ENCODE assay signal across 9 mouse cellular contexts in the genomic region with DNA sequence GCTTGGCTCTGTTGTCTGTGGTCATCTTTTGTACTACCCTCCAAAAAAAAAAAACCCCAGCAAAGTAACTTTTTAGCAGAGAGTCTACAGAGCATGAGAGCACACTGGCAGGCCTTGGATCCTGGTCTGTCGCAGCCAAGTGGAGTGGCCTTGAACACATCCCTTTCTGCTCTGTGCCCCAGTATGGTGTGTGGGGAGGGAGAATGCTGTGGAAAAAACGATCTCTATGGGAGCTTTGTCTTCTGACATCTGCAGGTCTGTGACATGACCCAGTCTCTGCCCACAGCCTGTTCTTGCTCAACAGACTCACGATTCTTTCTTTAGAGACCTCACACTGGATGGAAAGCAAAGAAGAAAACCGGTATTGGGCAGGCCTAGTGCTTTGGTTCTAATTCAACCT. TPM values are rescaled to one million over a fixed set of nuclear protein-coding genes. Genes with fewer than 3 reads are reported as not detected.
DNase-seq lines count a peak whose midpoint lies in the region; ATAC-seq lines count a peak whose summit lies in the region.
"Had no signal": no experiment of that assay in that cellular context is flagged by ENCODE, and none has a peak within 500 bp of the region (broad histone marks: within the 10 kb centered on the region; RNA-seq: fewer than 3 reads in every experiment).

No protein-coding gene starts in this region.

- peak overlapping the region; percentile 95 for H3K4me2 ChIP-seq in heart, embryonic 12.5 days
- H3K4me2 ChIP-seq in forebrain, embryonic 16.5 days (ENCODE audit: low read length): peak overlapping the region; percentile 85
- H3K4me2 ChIP-seq in liver, embryonic 16.5 days (ENCODE audit: low read depth, low read length): peak overlapping the region; percentile 87

- H3K4me3 ChIP-seq in heart, embryonic 12.5 days: peak overlapping the region; percentile 87
- peak overlapping the region; percentile 88 for H3K4me3 ChIP-seq in forebrain, embryonic 16.5 days (replicated peaks; ENCODE audit: low read length)
- H3K4me3 ChIP-seq in liver, embryonic 16.5 days (ENCODE audit: low read depth, low read length): no peak overlapping the region

- H3K27me3 ChIP-seq in heart, embryonic 12.5 days (replicated peaks): no peaks in the 10 kb centered on the region
- H3K27me3 ChIP-seq in forebrain, embryonic 16.5 days (replicated peaks; ENCODE audit: control insufficient read depth, insufficient read depth, low read length): no peaks in the 10 kb centered on the region
- no peaks in the 10 kb centered on the region for H3K27me3 ChIP-seq in liver, embryonic 16.5 days (ENCODE audit: control insufficient read depth, insufficient read depth, low read depth, low read length)

- no peaks in the 10 kb centered on the region for H3K9me3 ChIP-seq in heart, embryonic 12.5 days (replicated peaks)
- no peaks in the 10 kb centered on the region for H3K9me3 ChIP-seq in forebrain, embryonic 16.5 days (ENCODE audit: control insufficient read depth, low read length)
- no peaks in the 10 kb centered on the region for H3K9me3 ChIP-seq in liver, embryonic 16.5 days (replicated peaks; ENCODE audit: control insufficient read depth, low read length)
- H3K9me3 ChIP-seq: G1E had no signal

- H3K27ac ChIP-seq in heart, embryonic 12.5 days (ENCODE audit: poor library complexity, severe bottlenecking): peak overlapping the region; percentile 96
- H3K27ac ChIP-seq in forebrain, embryonic 16.5 days (ENCODE audit: low read length): peak overlapping the region; percentile 87
- H3K27ac ChIP-seq in liver, embryonic 16.5 days (ENCODE audit: low read length): peak overlapping the region; percentile 87

- no peak for DNase-seq in heart, adult 11 months
- peak; percentile 43 for DNase-seq in adipocyte (ENCODE audit: low spot score)
- DNase-seq in layer of hippocampus, adult 9-10 months (ENCODE audit: low spot score): no peak
- DNase-seq in frontal cortex, adult 2 months (ENCODE audit: extremely low spot score in 1 of 2, low spot score in 1 of 2): no peak
- no peak for DNase-seq in thymus, postnatal 25 days

- peaks cover 37% of the 10 kb centered on the region for H3K36me3 ChIP-seq in heart, embryonic 12.5 days
- peaks cover 6% of the 10 kb centered on the region; the same call in 1 of the 2 replicates for H3K36me3 ChIP-seq in forebrain, embryonic 16.5 days (ENCODE audit: control insufficient read depth, insufficient read depth)
- H3K36me3 ChIP-seq in liver, embryonic 16.5 days (ENCODE audit: control insufficient read depth, insufficient read depth): 0 out of 2 replicates have a peak, but pooled peaks cover 4% of the 10 kb centered on the region

- ATAC-seq in heart, embryonic 12.5 days (ENCODE audit: insufficient number of reproducible peaks, low FRiP score): no peak
- ATAC-seq in forebrain, embryonic 16.5 days: no peak
- no peak for ATAC-seq in liver, embryonic 16.5 days (ENCODE audit: low read depth)

- 46% methylated on average over 4 of the region's 4 CpGs for WGBS in heart, embryonic 12.5 days
- 59% methylated on average over 4 of the region's 4 CpGs for WGBS in forebrain, embryonic 16.5 days
- 44% methylated on average over 4 of the region's 4 CpGs for WGBS in liver, embryonic 16.5 days (ENCODE audit: insufficient replicate concordance)

- H3K4me1 ChIP-seq in heart, embryonic 12.5 days (replicated peaks): peaks cover 37% of the 10 kb centered on the region
- H3K4me1 ChIP-seq in forebrain, embryonic 16.5 days (replicated peaks; ENCODE audit: control insufficient read depth, insufficient read depth, low read length): peaks cover 36% of the 10 kb centered on the region
- H3K4me1 ChIP-seq in liver, embryonic 16.5 days (ENCODE audit: control insufficient read depth, low read depth, low read length): peaks cover 39% of the 10 kb centered on the region

- peak overlapping the region; percentile 94; the same call in 1 of the 2 replicates for H3K9ac ChIP-seq in heart, embryonic 12.5 days
- H3K9ac ChIP-seq in forebrain, embryonic 16.5 days (replicated peaks; ENCODE audit: low read depth, low read length): peak overlapping the region; percentile 95
- no peak overlapping the region for H3K9ac ChIP-seq in liver, embryonic 16.5 days (ENCODE audit: low read depth, low read length)

RNA-seq across cellular contexts. Expression of a gene that starts 1.6 kb away (rescaled TPM):
- polyA plus RNA-seq in heart, embryonic 12.5 days (2016; fragmentation: Nextera tagmentation; extraction: Ambion mirVana): 57.8 and 58.7 TPM in 2 replicates
- polyA plus RNA-seq in forebrain, embryonic 16.5 days (2015; fragmentation: Nextera tagmentation; extraction: Ambion mirVana): 98.2 and 100.0 TPM in 2 replicates
- 19.6 and 22.3 TPM in 2 replicates for polyA plus RNA-seq in liver, embryonic 16.5 days (2015; fragmentation: Nextera tagmentation; extraction: Ambion mirVana)
- polyA plus RNA-seq in frontal cortex, adult 2 months (2012; rRNA removed): 305 and 314 TPM in 2 replicates

RNA-seq across cellular contexts. Expression of a gene that starts 5.2 kb away (rescaled TPM):
- polyA plus RNA-seq in heart, embryonic 12.5 days (2016; fragmentation: Nextera tagmentation; extraction: Ambion mirVana): 0.87 and 1.8 TPM in 2 replicates
- 1.3 and 2.6 TPM in 2 replicates for polyA plus RNA-seq in forebrain, embryonic 16.5 days (2015; fragmentation: Nextera tagmentation; extraction: Ambion mirVana)
- 0.36 and 0.55 TPM in 2 replicates for polyA plus RNA-seq in liver, embryonic 16.5 days (2015; fragmentation: Nextera tagmentation; extraction: Ambion mirVana)
- 4.4 and 6.4 TPM in 2 replicates for polyA plus RNA-seq in frontal cortex, adult 2 months (2012; rRNA removed)

RNA-seq across cellular contexts. Expression of a gene that starts 15.8 kb away (rescaled TPM):
- polyA plus RNA-seq in heart, embryonic 12.5 days (2016; fragmentation: Nextera tagmentation; extraction: Ambion mirVana): 74.8 and 78.7 TPM in 2 replicates
- 199 and 202 TPM in 2 replicates for polyA plus RNA-seq in forebrain, embryonic 16.5 days (2015; fragmentation: Nextera tagmentation; extraction: Ambion mirVana)
- 102 and 119 TPM in 2 replicates for polyA plus RNA-seq in liver, embryonic 16.5 days (2015; fragmentation: Nextera tagmentation; extraction: Ambion mirVana)
- 439 and 535 TPM in 2 replicates for polyA plus RNA-seq in frontal cortex, adult 2 months (2012; rRNA removed)

RNA-seq across cellular contexts. Expression of a gene that starts 20.3 kb away (rescaled TPM):
- polyA plus RNA-seq in heart, embryonic 12.5 days (2016; fragmentation: Nextera tagmentation; extraction: Ambion mirVana): 0.27 and 0.33 TPM in 2 replicates
- polyA plus RNA-seq in forebrain, embryonic 16.5 days (2015; fragmentation: Nextera tagmentation; extraction: Ambion mirVana): 0.73 and 0.86 TPM in 2 replicates
- polyA plus RNA-seq in liver, embryonic 16.5 days (2015; fragmentation: Nextera tagmentation; extraction: Ambion mirVana): 0.90 and 1.3 TPM in 2 replicates
- polyA plus RNA-seq in frontal cortex, adult 2 months (2012; rRNA removed): 1.4 and 1.9 TPM in 2 replicates

RNA-seq across cellular contexts. Expression of a gene that starts 31.3 kb away (rescaled TPM):
- polyA plus RNA-seq in heart, embryonic 12.5 days (2016; fragmentation: Nextera tagmentation; extraction: Ambion mirVana): 181 and 192 TPM in 2 replicates
- polyA plus RNA-seq in forebrain, embryonic 16.5 days (2015; fragmentation: Nextera tagmentation; extraction: Ambion mirVana): 196 and 202 TPM in 2 replicates
- polyA plus RNA-seq in liver, embryonic 16.5 days (2015; fragmentation: Nextera tagmentation; extraction: Ambion mirVana): 82.2 and 91.1 TPM in 2 replicates
- 84.5 and 85.1 TPM in 2 replicates for polyA plus RNA-seq in frontal cortex, adult 2 months (2012; rRNA removed)
